13 mouse cellular contexts compared by ENCODE assay signal in the genomic region with DNA sequence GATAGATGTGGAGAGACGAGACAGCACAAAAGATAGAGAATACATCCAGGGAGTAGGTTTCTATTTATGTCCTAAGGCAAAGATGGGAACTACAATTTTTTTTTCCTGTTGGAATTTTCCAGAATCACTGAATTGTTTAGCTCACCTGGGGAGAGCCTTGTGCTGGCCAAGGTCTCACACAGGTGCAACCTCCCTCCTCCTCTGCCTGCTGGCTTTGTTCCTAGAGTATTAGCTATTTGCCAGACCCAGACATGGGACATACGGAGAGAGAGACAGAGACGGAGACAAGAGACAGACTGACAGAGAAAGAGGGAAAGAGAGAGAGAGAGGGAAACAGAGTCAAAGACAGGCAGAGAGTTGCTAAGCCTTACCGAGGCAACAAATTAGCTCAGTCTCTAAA.
"Had no signal": no experiment of that assay in that cellular context is flagged by ENCODE, and none has a peak within 500 bp of the region (broad histone marks: within the 10 kb centered on the region; RNA-seq: fewer than 3 reads in every experiment).

No protein-coding gene starts in this region.

- DNase-seq: kidney, adult 9 months; kidney, postnatal 4 days; left cerebral cortex, postnatal 4 days; lung, adult 18-20 months; retina, postnatal 1 day; thymus, adult 2 months; thymus, postnatal 25 days had no signal

- H3K4me3 ChIP-seq: limb, embryonic 13.5 days; midbrain, embryonic 13.5 days; neural tube, embryonic 15.5 days; stomach, embryonic 15.5 days had no signal

- H3K27me3 ChIP-seq: limb, embryonic 13.5 days; midbrain, embryonic 13.5 days; neural tube, embryonic 15.5 days; stomach, embryonic 15.5 days had no signal

- H3K27ac ChIP-seq: kidney, postnatal 0 days; limb, embryonic 13.5 days; liver, embryonic 14.5 days; midbrain, embryonic 13.5 days; neural tube, embryonic 15.5 days; stomach, embryonic 15.5 days had no signal

- H3K36me3 ChIP-seq: limb, embryonic 13.5 days; midbrain, embryonic 13.5 days; neural tube, embryonic 15.5 days; stomach, embryonic 15.5 days had no signal

- H3K9me3 ChIP-seq: midbrain, embryonic 13.5 days; neural tube, embryonic 15.5 days; stomach, embryonic 15.5 days had no signal

- H3K4me1 ChIP-seq: midbrain, embryonic 13.5 days; stomach, embryonic 15.5 days had no signal
